Mouse (Mus musculus) spleen, postnatal 0 days (tissue): ENCODE measurements around the gene Psma3. TPM values are rescaled to one million over a fixed set of nuclear protein-coding genes. Genes with fewer than 3 reads are reported as not detected.

Source experiments
- polyA plus RNA-seq: library from polyadenylated mRNA; unstranded; fragments of >200 nt; fragmentation: Nextera tagmentation; extraction: Ambion mirVana; gene quantifications from 2 replicates; pipeline ENCODE4 v1.2.1, GENCODE M21; 2015

Psma3 gene
- polyA plus RNA-seq: 422 and 425 TPM in 2 replicates

GRCm38 (mm10) chr12:70974441-70975266 lies at the start of gene Psma3:
Gene Psma3, plus strand, starts transcription at chr12:70974621.

GRCm38 (mm10) chr12:70937571-70938384 lies 36.6 kb upstream of the Psma3 start, which contains the start of gene Actr10:
Gene Actr10, plus strand, starts transcription at chr12:70937857.

GRCm38 (mm10) chr12:71015363-71016210 lies 41.2 kb downstream of the Psma3 start, which contains the start of gene Arid4a:
Gene Arid4a, plus strand, starts transcription at chr12:71015990.

Other genes starting within 250 kb of the Psma3 start
- gene Frmd6, start 149.1 kb upstream of the Psma3 start, polyA plus RNA-seq: 4.8 and 5.9 TPM in 2 replicates
- 131 and 138 TPM in 2 replicates for gene Actr10, start 36.8 kb upstream of the Psma3 start, polyA plus RNA-seq
- 39.8 and 44.3 TPM in 2 replicates for gene Arid4a, start 41.4 kb downstream of the Psma3 start, polyA plus RNA-seq
- not detected in 2 replicates for gene Tomm20l, start 136.8 kb downstream of the Psma3 start, polyA plus RNA-seq
- 56.6 and 61.5 TPM in 2 replicates for gene Timm9, start 162.1 kb downstream of the Psma3 start, polyA plus RNA-seq
- 7.2 and 7.7 TPM in 2 replicates for gene 2700049A03Rik, start 162.2 kb downstream of the Psma3 start, polyA plus RNA-seq